Mouse (Mus musculus) intestine, postnatal 0 days (tissue): ENCODE results near the gene Snx32. TPM values are rescaled to one million over a fixed set of nuclear protein-coding genes. Genes with fewer than 3 reads are reported as not detected.

ENCODE experiments used
- ATAC-seq: fragments of 200-750 bp; cut with Nextera tagmentation; 2 replicates; pipeline ENCODE4 v1.8.0; 2017; ENCODE audit warnings: mild to moderate bottlenecking, moderate TSS enrichment, moderate library complexity
- H3K27ac ChIP-seq: fragments of 300-500 bp; sonication (generic); 2 replicates; pipeline ENCODE4 v1.5.1; 2014; ENCODE audit warnings: mild to moderate bottlenecking, low read depth, low read length, moderate library complexity
- H3K27me3 ChIP-seq: fragments of 300-500 bp; sonication (generic); replicated peaks from 2 replicates; pipeline ENCODE4 v1.6.1; 2014; ENCODE audit warnings: low read length, mixed read lengths; ENCODE audit not compliant: control insufficient read depth, insufficient read depth
- H3K36me3 ChIP-seq: fragments of 300-500 bp; sonication (generic); 2 replicates; pipeline ENCODE4 v1.6.1; 2014; ENCODE audit warnings: mild to moderate bottlenecking, moderate library complexity; ENCODE audit not compliant: control insufficient read depth, insufficient read depth
- H3K4me1 ChIP-seq: fragments of 300-500 bp; sonication (generic); replicated peaks from 2 replicates; pipeline ENCODE4 v1.6.1; 2014; ENCODE audit warnings: antibody characterized with exemption, low read length, mixed read lengths; ENCODE audit not compliant: control insufficient read depth, insufficient read depth
- H3K4me2 ChIP-seq: fragments of 300-500 bp; sonication (generic); replicated peaks from 2 replicates; pipeline ENCODE4 v1.6.1; 2014; ENCODE audit warnings: low read depth, mild to moderate bottlenecking, moderate library complexity
- H3K4me3 ChIP-seq: fragments of 300-500 bp; sonication (generic); 2 replicates; pipeline ENCODE4 v1.5.1; 2014; ENCODE audit warnings: low read depth, low read length
- H3K9ac ChIP-seq: fragments of 300-500 bp; sonication (generic); 2 replicates; pipeline ENCODE4 v1.6.1; 2014; ENCODE audit warnings: mild to moderate bottlenecking, low read depth, low read length
- H3K9me3 ChIP-seq: fragments of 300-500 bp; sonication (generic); 2 replicates; pipeline ENCODE4 v1.6.1; 2016; ENCODE audit warnings: mixed run types; ENCODE audit not compliant: control insufficient read depth
- CTCF ChIP-seq: sonication (generic); IDR thresholded peaks from 2 replicates; pipeline ENCODE4 v1.5.1; 2016; ENCODE audit warnings: low read depth, mild to moderate bottlenecking, control low read depth, antibody characterized with exemption, moderate library complexity
- WGBS: fragments of 180-500 bp; shearing (Covaris S2); extraction: QIAGEN DNeasy Blood & Tissue Kit; methylation state at CpG from one replicate; pipeline ENCODE4 v1.1.7; 2014; 5-methylcytosine and 5-hydroxymethylcytosine counted together
- polyA plus RNA-seq: library from polyadenylated mRNA; unstranded; fragments of >200 nt; fragmentation: Nextera tagmentation; extraction: Ambion mirVana; gene quantifications from 2 replicates; pipeline ENCODE4 v1.2.1, GENCODE M21; 2015

Snx32 gene
- polyA plus RNA-seq, 1 experiment from 2014 or later = 3.8 TPM

GRCm38 (mm10) chr19:5554212-5554611 is 43.9 kb upstream of the Snx32 start:
- 42% methylated on average over 14 of the region's 14 CpGs for WGBS
- Histone ChIP-seq H3K36me3 (peaks cover 19% of the 10 kb centered on the region), H3K4me1 (peaks cover 4% of the 10 kb centered on the region; the same call in 1 of the 2 replicates), H3K27me3 (peaks cover 8% of the 10 kb centered on the region; the same call in 1 of the 2 replicates), H3K27ac (peak overlapping the region; percentile 91), H3K4me2 (peak overlapping the region; percentile 52), H3K9me3 (no peaks in the 10 kb centered on the region), H3K4me3 (no peak overlapping the region), H3K9ac (peak overlapping the region; percentile 26; the same call in 1 of the 2 replicates)
- TF ChIP-seq CTCF = no peak
- ATAC-seq = peak; percentile 85

GRCm38 (mm10) chr19:5553802-5554201 is 43.5 kb upstream of the Snx32 start:
- no peak overlapping the region for H3K4me3 ChIP-seq
- H3K4me2 ChIP-seq = peak overlapping the region; percentile 52
- TF ChIP-seq CTCF = peak; percentile 52
- 36% methylated on average over 8 of the region's 8 CpGs for WGBS
- 0 out of 2 replicates have a peak, but pooled peaks cover 4% of the 10 kb centered on the region for H3K27me3 ChIP-seq
- peak overlapping the region; percentile 26; the same call in 1 of the 2 replicates for H3K9ac ChIP-seq
- H3K36me3 ChIP-seq = peaks cover 19% of the 10 kb centered on the region
- peak; percentile 87 for ATAC-seq
- H3K4me1 ChIP-seq = peaks cover 4% of the 10 kb centered on the region; the same call in 1 of the 2 replicates
- H3K27ac ChIP-seq = peak overlapping the region; percentile 91
- H3K9me3 ChIP-seq = no peaks in the 10 kb centered on the region

DNA sequence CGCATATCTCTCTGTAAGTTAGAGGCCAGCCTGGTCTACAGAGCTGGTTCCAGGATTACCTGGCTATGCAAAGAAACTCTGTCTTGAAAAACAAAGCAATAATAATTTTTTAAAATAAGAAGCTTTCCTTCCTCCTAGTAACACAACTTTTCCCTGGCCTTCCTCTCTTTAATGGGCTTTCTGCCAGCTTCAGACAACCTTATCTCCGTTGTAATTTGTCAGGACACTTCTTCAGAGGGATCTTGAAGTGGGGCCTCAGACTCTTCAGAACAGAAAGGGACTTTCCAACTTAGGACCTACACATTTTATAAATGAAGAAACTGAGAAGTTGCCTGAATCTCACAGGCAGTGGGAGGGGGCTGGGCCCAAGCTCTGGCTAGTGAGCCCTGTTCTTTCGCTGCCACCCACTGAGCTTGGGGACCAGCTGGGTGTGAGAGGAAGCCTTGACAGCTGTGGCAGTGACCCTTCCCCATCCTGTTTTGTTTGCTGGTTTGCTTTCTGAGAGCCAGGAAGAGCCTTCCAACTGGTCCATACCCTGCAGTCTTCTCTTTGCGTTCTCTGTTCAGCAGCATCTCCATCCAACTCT is 37.2 kb upstream of the Snx32 start:
- H3K9ac ChIP-seq = no peak overlapping the region
- no peak overlapping the region for H3K4me2 ChIP-seq
- H3K9me3 ChIP-seq = no peaks in the 10 kb centered on the region
- WGBS = 61% methylated on average over 4 of the region's 4 CpGs
- no peak for ATAC-seq
- peaks cover 19% of the 10 kb centered on the region for H3K36me3 ChIP-seq
- no peaks in the 10 kb centered on the region for H3K4me1 ChIP-seq
- TF ChIP-seq CTCF = no peak
- H3K4me3 ChIP-seq = no peak overlapping the region
- no peaks in the 10 kb centered on the region for H3K27me3 ChIP-seq
- no peak overlapping the region for H3K27ac ChIP-seq

- H3K27me3 ChIP-seq = no peaks in the 10 kb centered on the region
- WGBS = 50% methylated on average over 11 of the region's 11 CpGs
- no peak overlapping the region for H3K4me2 ChIP-seq
- no peaks in the 10 kb centered on the region for H3K36me3 ChIP-seq
- no peak for TF ChIP-seq CTCF
- H3K4me1 ChIP-seq = no peaks in the 10 kb centered on the region
- H3K4me3 ChIP-seq = no peak overlapping the region
- H3K9me3 ChIP-seq = no peaks in the 10 kb centered on the region
- no peak overlapping the region for H3K27ac ChIP-seq
- ATAC-seq = no peak
- no peak overlapping the region for H3K9ac ChIP-seq
Observed at GRCm38 (mm10) chr19:5544031-5544430, 33.7 kb upstream of the Snx32 start.

- Histone ChIP-seq H3K27ac (no peak overlapping the region), H3K4me1 (no peaks in the 10 kb centered on the region), H3K9me3 (no peaks in the 10 kb centered on the region), H3K27me3 (no peaks in the 10 kb centered on the region), H3K4me2 (no peak overlapping the region), H3K36me3 (no peaks in the 10 kb centered on the region), H3K4me3 (no peak overlapping the region), H3K9ac (no peak overlapping the region)
- no peak for ATAC-seq
- no peak for TF ChIP-seq CTCF
- 79% methylated on average over 9 of the region's 9 CpGs for WGBS
Observed at GRCm38 (mm10) chr19:5543362-5543761, 33.0 kb upstream of the Snx32 start.

- H3K4me2 ChIP-seq = no peak overlapping the region
- no peak for ATAC-seq
- no peak overlapping the region for H3K27ac ChIP-seq
- no peak overlapping the region for H3K9ac ChIP-seq
- H3K9me3 ChIP-seq = no peaks in the 10 kb centered on the region
- 79% methylated on average over 8 of the region's 8 CpGs for WGBS
- no peaks in the 10 kb centered on the region for H3K27me3 ChIP-seq
- TF ChIP-seq CTCF = no peak
- H3K36me3 ChIP-seq = no peaks in the 10 kb centered on the region; the same call in 1 of the 2 replicates
- no peaks in the 10 kb centered on the region for H3K4me1 ChIP-seq
- H3K4me3 ChIP-seq = no peak overlapping the region
Observed at GRCm38 (mm10) chr19:5538786-5539185, 28.4 kb upstream of the Snx32 start.
